Mouse (Mus musculus): ENCODE measurements around the gene Hist1h3h. TPM values are rescaled to one million over a fixed set of nuclear protein-coding genes. Genes with fewer than 3 reads are reported as not detected.
"Not testable (repeated sequence)": the region's sequence is repeated elsewhere in the genome, so short reads cannot be mapped to it uniquely, and the experiment has no call there.

Gene Hist1h3h
- total and polyA plus RNA-seq, 2 experiments from 2014 or later: 532 TPM; not detected in 1

- WGBS: 28% methylated on average over 11 of the region's 11 CpGs
- Histone ChIP-seq H3K27ac (ENCODE audit: low read depth, low read length) (no peak overlapping the region), H3K4me1 (ENCODE audit: insufficient read depth, low read length) (no peaks in the 10 kb centered on the region), H3K4me2 (ENCODE audit: low read depth, low read length, poor library complexity, severe bottlenecking) (no peak overlapping the region), H3K4me3 (ENCODE audit: low read depth, low read length) (no peak overlapping the region), H3K9me3 (ENCODE audit: low read length) (no peaks in the 10 kb centered on the region), H3K36me3 (ENCODE audit: insufficient read depth, low read length) (no peaks in the 10 kb centered on the region), H3K27me3 (ENCODE audit: insufficient read depth, low read length) (no peaks in the 10 kb centered on the region), H3K9ac (replicated peaks; ENCODE audit: low read length, poor library complexity, severe bottlenecking) (no peak overlapping the region)
- ATAC-seq (ENCODE audit: low FRiP score) (no peak), DNase-seq (ENCODE audit: low spot score) (no peak)
- TF ChIP-seq CTCF (IDR thresholded peaks at IDR 0.05): no peak
Observed at GRCm38 (mm10) chr13:21727948-21728572, 10.6 kb downstream of the Hist1h3h start.

- Histone ChIP-seq H3K4me1 (ENCODE audit: insufficient read depth, low read length) (no peaks in the 10 kb centered on the region), H3K27me3 (ENCODE audit: insufficient read depth, low read length) (no peaks in the 10 kb centered on the region), H3K9ac (replicated peaks; ENCODE audit: low read length, poor library complexity, severe bottlenecking) (no peak overlapping the region), H3K27ac (ENCODE audit: low read depth, low read length) (no peak overlapping the region), H3K4me3 (ENCODE audit: low read depth, low read length) (no peak overlapping the region), H3K36me3 (ENCODE audit: insufficient read depth, low read length) (no peaks in the 10 kb centered on the region), H3K9me3 (ENCODE audit: low read length) (no peaks in the 10 kb centered on the region), H3K4me2 (ENCODE audit: low read depth, low read length, poor library complexity, severe bottlenecking) (no peak overlapping the region)
- DNase-seq (ENCODE audit: low spot score) (no peak), ATAC-seq (ENCODE audit: low FRiP score) (no peak)
- TF ChIP-seq CTCF (IDR thresholded peaks at IDR 0.05): no peak
- WGBS: 82% methylated on average over 1 of the region's 1 CpGs
Observed at GRCm38 (mm10) chr13:21729544-21729943, 12.1 kb downstream of the Hist1h3h start.

- DNase-seq (ENCODE audit: low spot score) (no peak), ATAC-seq (ENCODE audit: low FRiP score) (peak; percentile 10; the same call in 1 of the 2 replicates)
- H3K36me3 ChIP-seq (ENCODE audit: insufficient read depth, low read length): no peaks in the 10 kb centered on the region
- TF ChIP-seq CTCF (IDR thresholded peaks at IDR 0.05): peak; percentile 39
- H3K27me3 ChIP-seq (ENCODE audit: insufficient read depth, low read length): no peaks in the 10 kb centered on the region
- 62% methylated on average over 5 of the region's 5 CpGs for WGBS
- H3K4me3 ChIP-seq (ENCODE audit: low read depth, low read length): no peak overlapping the region
- peak overlapping the region; percentile 81 for H3K27ac ChIP-seq (ENCODE audit: low read depth, low read length)
- H3K4me1 ChIP-seq (ENCODE audit: insufficient read depth, low read length): no peaks in the 10 kb centered on the region
- H3K9me3 ChIP-seq (ENCODE audit: low read length): no peaks in the 10 kb centered on the region
- H3K9ac ChIP-seq (replicated peaks; ENCODE audit: low read length, poor library complexity, severe bottlenecking): no peak overlapping the region
- H3K4me2 ChIP-seq (ENCODE audit: low read depth, low read length, poor library complexity, severe bottlenecking): peak overlapping the region; percentile 67
Observed at GRCm38 (mm10) chr13:21733466-21733865, 16.0 kb downstream of the Hist1h3h start.

GRCm38 (mm10) chr13:21734010-21734905, 16.8 kb downstream of the Hist1h3h start:
- DNase-seq (ENCODE audit: low spot score) (peak; percentile 96), ATAC-seq (ENCODE audit: low FRiP score) (peak; percentile 83)
- Histone ChIP-seq H3K36me3 (ENCODE audit: insufficient read depth, low read length) (no peaks in the 10 kb centered on the region), H3K27me3 (ENCODE audit: insufficient read depth, low read length) (no peaks in the 10 kb centered on the region), H3K4me2 (ENCODE audit: low read depth, low read length, poor library complexity, severe bottlenecking) (peak overlapping the region; percentile 67), H3K27ac (ENCODE audit: low read depth, low read length) (peak overlapping the region; percentile 81), H3K9me3 (ENCODE audit: low read length) (no peaks in the 10 kb centered on the region), H3K4me1 (ENCODE audit: insufficient read depth, low read length) (no peaks in the 10 kb centered on the region), H3K4me3 (ENCODE audit: low read depth, low read length) (peak overlapping the region; percentile 46), H3K9ac (replicated peaks; ENCODE audit: low read length, poor library complexity, severe bottlenecking) (peak overlapping the region; percentile 57)
- TF ChIP-seq CTCF (IDR thresholded peaks at IDR 0.05): peak; percentile 90
- under 1% methylated on average over 21 of the region's 21 CpGs for WGBS

DNA sequence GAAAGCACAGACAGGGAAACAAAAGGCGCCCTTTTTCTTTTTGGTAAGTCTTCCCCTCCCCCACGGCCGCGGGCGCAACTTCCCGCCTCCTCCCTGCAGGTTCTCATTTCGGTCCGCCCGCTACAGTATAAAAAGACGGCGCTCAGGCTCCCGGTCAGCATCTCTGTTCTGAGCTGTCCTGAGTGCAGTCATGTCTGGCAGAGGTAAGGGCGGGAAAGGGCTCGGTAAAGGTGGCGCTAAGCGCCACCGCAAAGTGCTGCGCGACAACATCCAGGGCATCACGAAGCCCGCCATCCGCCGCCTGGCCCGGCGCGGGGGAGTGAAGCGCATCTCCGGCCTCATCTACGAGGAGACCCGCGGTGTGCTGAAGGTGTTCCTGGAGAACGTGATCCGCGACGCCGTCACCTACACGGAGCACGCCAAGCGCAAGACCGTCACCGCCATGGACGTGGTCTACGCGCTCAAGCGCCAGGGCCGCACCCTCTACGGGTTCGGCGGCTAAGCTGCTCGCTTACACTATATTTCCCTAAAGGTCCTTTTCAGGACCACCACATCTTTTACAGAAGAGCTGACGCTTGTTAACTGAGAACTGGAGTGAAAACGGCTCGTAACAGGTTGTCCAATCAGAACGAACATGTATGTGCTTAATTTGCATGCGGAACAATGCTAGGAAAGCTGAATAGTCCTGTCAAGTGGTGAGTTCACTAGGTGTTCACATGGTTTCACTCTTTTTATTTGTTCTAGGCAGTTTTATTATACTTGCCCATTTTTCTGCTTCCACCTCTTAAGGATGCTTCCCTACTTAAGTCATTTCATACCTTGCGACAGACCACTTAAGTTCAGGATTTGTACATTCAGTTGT, 17.7 kb downstream of the Hist1h3h start, which contains the start of gene Hist1h4j:
Hist1h4j (plus strand) TSS at position 159 of the 862 bp plus-strand sequence.
- H3K27me3 ChIP-seq (ENCODE audit: insufficient read depth, low read length); H3K9me3 ChIP-seq (ENCODE audit: low read length); H3K4me1 ChIP-seq (ENCODE audit: insufficient read depth, low read length); H3K36me3 ChIP-seq (ENCODE audit: insufficient read depth, low read length): not testable (repeated sequence)
- H3K27ac ChIP-seq (ENCODE audit: low read depth, low read length): peak within 1 kb of the TSS; percentile 81
- DNase-seq (ENCODE audit: low spot score): peak; percentile 88
- peak; percentile 88 for ATAC-seq (ENCODE audit: low FRiP score)
- H3K9ac ChIP-seq (replicated peaks; ENCODE audit: low read length, poor library complexity, severe bottlenecking): peak within 1 kb of the TSS; percentile 57
- under 1% methylated on average over 40 of the region's 56 CpGs for WGBS
- peak within 1 kb of the TSS; percentile 67 for H3K4me2 ChIP-seq (ENCODE audit: low read depth, low read length, poor library complexity, severe bottlenecking)
- H3K4me3 ChIP-seq (ENCODE audit: low read depth, low read length): peak within 1 kb of the TSS; percentile 46
